Mouse (Mus musculus): ENCODE results near the gene Nkd2. TPM values are rescaled to one million over a fixed set of nuclear protein-coding genes. Genes with fewer than 3 reads are reported as not detected.

Nkd2 gene
- total and polyA plus RNA-seq, 3 experiments, result 1.2 to 2.3 (median 1.9) TPM

- TF ChIP-seq CTCF (IDR thresholded peaks at IDR 0.05), result no peak
- TF ChIP-seq EP300 (IDR thresholded peaks at IDR 0.05; ENCODE audit: insufficient read depth, low read depth, low read length), result no peak
- no peak for TF ChIP-seq POLR2A (IDR thresholded peaks at IDR 0.05; ENCODE audit: insufficient read depth, low read depth, low read length)
- WGBS, result 51% methylated on average over 8 of the region's 8 CpGs
- no peaks in the 10 kb centered on the region for H3K4me1 ChIP-seq (ENCODE audit: control insufficient read depth, insufficient read depth, low read length)
- no peak overlapping the region for H3K4me3 ChIP-seq
- H3K36me3 ChIP-seq (ENCODE audit: control insufficient read depth, insufficient read depth, low read length), result no peaks in the 10 kb centered on the region
- DNase-seq, result no peak
- H3K9ac ChIP-seq (ENCODE audit: low read depth, low read length), result no peak overlapping the region
- H3K27me3 ChIP-seq (ENCODE audit: control insufficient read depth, insufficient read depth, low read length), result no peaks in the 10 kb centered on the region
- intact Hi-C loops (cut with DNase I), result no loop called here
- H3K27ac ChIP-seq, result no peak overlapping the region
- no peaks in the 10 kb centered on the region for H3K79me2 ChIP-seq (replicated peaks; ENCODE audit: control insufficient read depth, insufficient read depth, low read length)
Measured at GRCm38 (mm10) chr13:73827243-73827642, 20.2 kb downstream of the Nkd2 start.

- no peak for TF ChIP-seq EP300 (IDR thresholded peaks at IDR 0.05; ENCODE audit: insufficient read depth, low read depth, low read length)
- Histone ChIP-seq H3K27me3 (ENCODE audit: control insufficient read depth, insufficient read depth, low read length) (no peaks in the 10 kb centered on the region), H3K36me3 (ENCODE audit: control insufficient read depth, insufficient read depth, low read length) (no peaks in the 10 kb centered on the region), H3K9ac (ENCODE audit: low read depth, low read length) (no peak overlapping the region), H3K4me1 (ENCODE audit: control insufficient read depth, insufficient read depth, low read length) (peaks cover 1% of the 10 kb centered on the region; the same call in 1 of the 2 replicates), H3K79me2 (replicated peaks; ENCODE audit: control insufficient read depth, insufficient read depth, low read length) (no peaks in the 10 kb centered on the region), H3K4me3 (no peak overlapping the region), H3K27ac (no peak overlapping the region)
- no peak for DNase-seq
- intact Hi-C loops (cut with DNase I), result loop anchor here (2.0 kb wide), 1 partner anchor 75 kb away; no protein-coding TSS in a partner anchor
- 84% methylated on average over 6 of the region's 6 CpGs for WGBS
Measured at GRCm38 (mm10) chr13:73823711-73824110, 23.7 kb downstream of the Nkd2 start.

- intact Hi-C loops (cut with DNase I), result loop anchor here (1.0 to 2.0 kb wide), 3 partner anchors 73 to 104 kb away; no protein-coding TSS in a partner anchor
- DNase-seq, result peak; percentile 64 to 70
- peaks cover 1% of the 10 kb centered on the region; the same call in 1 of the 2 replicates for H3K4me1 ChIP-seq (ENCODE audit: control insufficient read depth, insufficient read depth, low read length)
- 60% methylated on average over 4 of the region's 4 CpGs for WGBS
- peak; percentile 92 for TF ChIP-seq CTCF (IDR thresholded peaks at IDR 0.05)
- peak; percentile 67 for TF ChIP-seq EP300 (IDR thresholded peaks at IDR 0.05; ENCODE audit: insufficient read depth, low read depth, low read length)
- TF ChIP-seq POLR2A (IDR thresholded peaks at IDR 0.05; ENCODE audit: insufficient read depth, low read depth, low read length), result no peak
- H3K27me3 ChIP-seq (ENCODE audit: control insufficient read depth, insufficient read depth, low read length), result no peaks in the 10 kb centered on the region
- H3K4me3 ChIP-seq, result no peak overlapping the region
- H3K27ac ChIP-seq, result no peak overlapping the region
- no peaks in the 10 kb centered on the region for H3K36me3 ChIP-seq (ENCODE audit: control insufficient read depth, insufficient read depth, low read length)
- H3K9ac ChIP-seq (ENCODE audit: low read depth, low read length), result no peak overlapping the region
- no peaks in the 10 kb centered on the region for H3K79me2 ChIP-seq (replicated peaks; ENCODE audit: control insufficient read depth, insufficient read depth, low read length)
Measured at GRCm38 (mm10) chr13:73822187-73822800, 25.1 kb downstream of the Nkd2 start.

GRCm38 (mm10) chr13:73821251-73821650 is 26.2 kb downstream of the Nkd2 start:
- no peaks in the 10 kb centered on the region for H3K79me2 ChIP-seq (replicated peaks; ENCODE audit: control insufficient read depth, insufficient read depth, low read length)
- WGBS, result 89% methylated on average over 7 of the region's 7 CpGs
- peaks cover 1% of the 10 kb centered on the region; the same call in 1 of the 2 replicates for H3K4me1 ChIP-seq (ENCODE audit: control insufficient read depth, insufficient read depth, low read length)
- H3K36me3 ChIP-seq (ENCODE audit: control insufficient read depth, insufficient read depth, low read length), result no peaks in the 10 kb centered on the region
- TF ChIP-seq EP300 (IDR thresholded peaks at IDR 0.05; ENCODE audit: insufficient read depth, low read depth, low read length) (no peak), CTCF (IDR thresholded peaks at IDR 0.05) (no peak), POLR2A (IDR thresholded peaks at IDR 0.05; ENCODE audit: insufficient read depth, low read depth, low read length) (no peak)
- DNase-seq, result no peak
- intact Hi-C loops (cut with DNase I), result no loop called here
- no peak overlapping the region for H3K27ac ChIP-seq
- no peak overlapping the region for H3K9ac ChIP-seq (ENCODE audit: low read depth, low read length)
- no peak overlapping the region for H3K4me3 ChIP-seq
- no peaks in the 10 kb centered on the region for H3K27me3 ChIP-seq (ENCODE audit: control insufficient read depth, insufficient read depth, low read length)

GRCm38 (mm10) chr13:73818921-73819320 is 28.5 kb downstream of the Nkd2 start:
- WGBS, result 57% methylated on average over 3 of the region's 3 CpGs
- no peaks in the 10 kb centered on the region for H3K27me3 ChIP-seq (ENCODE audit: control insufficient read depth, insufficient read depth, low read length)
- H3K36me3 ChIP-seq (ENCODE audit: control insufficient read depth, insufficient read depth, low read length), result no peaks in the 10 kb centered on the region
- intact Hi-C loops (cut with DNase I), result no loop called here
- no peaks in the 10 kb centered on the region for H3K79me2 ChIP-seq (replicated peaks; ENCODE audit: control insufficient read depth, insufficient read depth, low read length)
- no peak for DNase-seq
- peaks cover 1% of the 10 kb centered on the region; the same call in 1 of the 2 replicates for H3K4me1 ChIP-seq (ENCODE audit: control insufficient read depth, insufficient read depth, low read length)
- H3K27ac ChIP-seq, result no peak overlapping the region
- no peak overlapping the region for H3K9ac ChIP-seq (ENCODE audit: low read depth, low read length)
- TF ChIP-seq CTCF (IDR thresholded peaks at IDR 0.05), result no peak
- no peak for TF ChIP-seq POLR2A (IDR thresholded peaks at IDR 0.05; ENCODE audit: insufficient read depth, low read depth, low read length)
- TF ChIP-seq EP300 (IDR thresholded peaks at IDR 0.05; ENCODE audit: insufficient read depth, low read depth, low read length), result no peak
- no peak overlapping the region for H3K4me3 ChIP-seq

- no peak for TF ChIP-seq POLR2A (IDR thresholded peaks at IDR 0.05; ENCODE audit: insufficient read depth, low read depth, low read length)
- no peak for TF ChIP-seq EP300 (IDR thresholded peaks at IDR 0.05; ENCODE audit: insufficient read depth, low read depth, low read length)
- TF ChIP-seq CTCF (IDR thresholded peaks at IDR 0.05), result no peak
- Histone ChIP-seq H3K4me1 (ENCODE audit: control insufficient read depth, insufficient read depth, low read length) (no peaks in the 10 kb centered on the region), H3K27ac (no peak overlapping the region), H3K79me2 (replicated peaks; ENCODE audit: control insufficient read depth, insufficient read depth, low read length) (no peaks in the 10 kb centered on the region), H3K4me3 (no peak overlapping the region), H3K9ac (ENCODE audit: low read depth, low read length) (no peak overlapping the region), H3K36me3 (ENCODE audit: control insufficient read depth, insufficient read depth, low read length) (peaks cover 2% of the 10 kb centered on the region; the same call in 1 of the 2 replicates), H3K27me3 (ENCODE audit: control insufficient read depth, insufficient read depth, low read length) (no peaks in the 10 kb centered on the region)
- DNase-seq, result no peak
- intact Hi-C loops (cut with DNase I), result no loop called here
- 87% methylated on average over 6 of the region's 6 CpGs for WGBS
Measured at GRCm38 (mm10) chr13:73816338-73816737, 31.1 kb downstream of the Nkd2 start.
